Mouse (Mus musculus): ENCODE data around the gene Sgsm1. TPM values are rescaled to one million over a fixed set of nuclear protein-coding genes. Genes with fewer than 3 reads are reported as not detected.

The Sgsm1 gene
- polyA plus RNA-seq, 1 experiment from 2014 or later: 9.8 TPM

- no peak overlapping the region for H3K4me2 ChIP-seq
- H3K9me3 ChIP-seq (replicated peaks): no peaks in the 10 kb centered on the region
- H3K4me1 ChIP-seq: peaks cover 7% of the 10 kb centered on the region; the same call in 1 of the 2 replicates
- H3K27ac ChIP-seq: no peak overlapping the region
- ATAC-seq: no peak
- H3K9ac ChIP-seq: no peak overlapping the region
- 83% methylated on average over 12 of the region's 12 CpGs for WGBS
- peaks cover 3% of the 10 kb centered on the region; the same call in 1 of the 2 replicates for H3K36me3 ChIP-seq (ENCODE audit: poor library complexity, severe bottlenecking)
- no peak overlapping the region for H3K4me3 ChIP-seq
- no peaks in the 10 kb centered on the region for H3K27me3 ChIP-seq
These were observed 115.1 kb downstream of the Sgsm1 start for GRCm38 (mm10) chr5:113195451-113195850.

GRCm38 (mm10) chr5:113193762-113194161 is 116.8 kb downstream of the Sgsm1 start:
- no peak overlapping the region for H3K4me3 ChIP-seq
- H3K27ac ChIP-seq: no peak overlapping the region
- H3K27me3 ChIP-seq: no peaks in the 10 kb centered on the region
- H3K4me2 ChIP-seq: no peak overlapping the region
- H3K9ac ChIP-seq: no peak overlapping the region
- peaks cover 9% of the 10 kb centered on the region for H3K36me3 ChIP-seq (ENCODE audit: poor library complexity, severe bottlenecking)
- no peaks in the 10 kb centered on the region for H3K9me3 ChIP-seq (replicated peaks)
- no peak for ATAC-seq
- WGBS: 93% methylated on average over 18 of the region's 18 CpGs
- H3K4me1 ChIP-seq: peaks cover 7% of the 10 kb centered on the region; the same call in 1 of the 2 replicates

Small RNAs within 50 kb of the gene (microRNA-seq; reads per million reads assigned to microRNA genes)
- gene Mir7229: not detected
- gene Mir7230: not detected

Other genes starting within 250 kb of the Sgsm1 start
- gene Crybb2, start 240.7 kb downstream of the Sgsm1 start, polyA plus RNA-seq (2015; fragmentation: Nextera tagmentation; extraction: Ambion mirVana): not detected in 2 replicates
- 0.57 and 0.65 TPM in 2 replicates for gene Crybb3, start 229.2 kb downstream of the Sgsm1 start, polyA plus RNA-seq (2015; fragmentation: Nextera tagmentation; extraction: Ambion mirVana)
- gene 2900026A02Rik, start 89.5 kb downstream of the Sgsm1 start, polyA plus RNA-seq (2015; fragmentation: Nextera tagmentation; extraction: Ambion mirVana): 4.3 and 5.1 TPM in 2 replicates
- gene Tmem211, start 83.9 kb downstream of the Sgsm1 start, polyA plus RNA-seq (2015; fragmentation: Nextera tagmentation; extraction: Ambion mirVana): not detected in 2 replicates
- not detected in 2 replicates for gene Aym1, start 46.5 kb upstream of the Sgsm1 start, polyA plus RNA-seq (2015; fragmentation: Nextera tagmentation; extraction: Ambion mirVana)
- 4.7 and 6.9 TPM in 2 replicates for gene Wscd2, start 179.5 kb upstream of the Sgsm1 start, polyA plus RNA-seq (2015; fragmentation: Nextera tagmentation; extraction: Ambion mirVana)

All from forebrain, embryonic 13.5 days (tissue).